Mouse (Mus musculus): Measurements from ENCODE around the gene Ufd1. TPM values are rescaled to one million over a fixed set of nuclear protein-coding genes. Genes with fewer than 3 reads are reported as not detected.
"Not testable (repeated sequence)": the region's sequence is repeated elsewhere in the genome, so short reads cannot be mapped to it uniquely, and the experiment has no call there.

Gene Ufd1
- polyA plus RNA-seq, 1 experiment from 2014 or later: 96.8 TPM

- Histone ChIP-seq H3K4me2 (no peak overlapping the region), H3K9ac (no peak overlapping the region), H3K9me3 (no peaks in the 10 kb centered on the region), H3K4me1 (no peaks in the 10 kb centered on the region), H3K27ac (no peak overlapping the region), H3K36me3 (peaks cover 95% of the 10 kb centered on the region), H3K27me3 (no peaks in the 10 kb centered on the region), H3K4me3 (no peak overlapping the region)
- no peak for ATAC-seq (ENCODE audit: insufficient number of reproducible peaks, low FRiP score, low TSS enrichment, low read depth)
- WGBS: 85% methylated on average over 1 of the region's 1 CpGs
Observed at GRCm38 (mm10) chr16:18822356-18822755, 10.8 kb downstream of the Ufd1 start.

- H3K4me1 ChIP-seq: no peaks in the 10 kb centered on the region
- H3K27ac ChIP-seq: no peak overlapping the region
- no peak overlapping the region for H3K9ac ChIP-seq
- H3K4me2 ChIP-seq: no peak overlapping the region
- H3K4me3 ChIP-seq: no peak overlapping the region
- peaks cover 96% of the 10 kb centered on the region for H3K36me3 ChIP-seq
- no peaks in the 10 kb centered on the region for H3K27me3 ChIP-seq
- 81% methylated on average over 4 of the region's 4 CpGs for WGBS
- H3K9me3 ChIP-seq: no peaks in the 10 kb centered on the region
- ATAC-seq (ENCODE audit: insufficient number of reproducible peaks, low FRiP score, low TSS enrichment, low read depth): no peak
Observed at GRCm38 (mm10) chr16:18822925-18823324, 11.3 kb downstream of the Ufd1 start.

- H3K27me3 ChIP-seq: no peaks in the 10 kb centered on the region
- no peaks in the 10 kb centered on the region for H3K4me1 ChIP-seq
- peaks cover 87% of the 10 kb centered on the region for H3K36me3 ChIP-seq
- H3K9me3 ChIP-seq: no peaks in the 10 kb centered on the region
- no peak overlapping the region for H3K4me2 ChIP-seq
- no peak overlapping the region for H3K27ac ChIP-seq
- WGBS: 93% methylated on average over 3 of the region's 3 CpGs
- no peak overlapping the region for H3K9ac ChIP-seq
- no peak for ATAC-seq (ENCODE audit: insufficient number of reproducible peaks, low FRiP score, low TSS enrichment, low read depth)
- H3K4me3 ChIP-seq: no peak overlapping the region
Observed at GRCm38 (mm10) chr16:18828630-18829029, 17.1 kb downstream of the Ufd1 start.

GRCm38 (mm10) chr16:18829102-18829501 lies 17.5 kb downstream of the Ufd1 start:
- peaks cover 88% of the 10 kb centered on the region for H3K36me3 ChIP-seq
- H3K27ac ChIP-seq: no peak overlapping the region
- H3K27me3 ChIP-seq: no peaks in the 10 kb centered on the region
- H3K4me2 ChIP-seq: no peak overlapping the region
- H3K9me3 ChIP-seq: no peaks in the 10 kb centered on the region
- no peak for ATAC-seq (ENCODE audit: insufficient number of reproducible peaks, low FRiP score, low TSS enrichment, low read depth)
- no peak overlapping the region for H3K4me3 ChIP-seq
- H3K4me1 ChIP-seq: no peaks in the 10 kb centered on the region
- no peak overlapping the region for H3K9ac ChIP-seq
- WGBS: 91% methylated on average over 6 of the region's 6 CpGs

- Histone ChIP-seq H3K4me1 (no peaks in the 10 kb centered on the region), H3K4me3 (no peak overlapping the region), H3K9ac (no peak overlapping the region), H3K36me3 (peaks cover 56% of the 10 kb centered on the region), H3K27me3 (no peaks in the 10 kb centered on the region), H3K4me2 (no peak overlapping the region), H3K27ac (no peak overlapping the region), H3K9me3 (no peaks in the 10 kb centered on the region)
- WGBS: 68% methylated on average over 2 of the region's 2 CpGs
- no peak for ATAC-seq (ENCODE audit: insufficient number of reproducible peaks, low FRiP score, low TSS enrichment, low read depth)
Observed at GRCm38 (mm10) chr16:18833486-18833885, 21.9 kb downstream of the Ufd1 start.

- Histone ChIP-seq H3K27ac (no peak overlapping the region), H3K27me3 (no peaks in the 10 kb centered on the region), H3K9me3 (no peaks in the 10 kb centered on the region), H3K4me3 (peak overlapping the region; percentile 80), H3K36me3 (peaks cover 43% of the 10 kb centered on the region), H3K4me2 (peak overlapping the region; percentile 57), H3K9ac (no peak overlapping the region), H3K4me1 (no peaks in the 10 kb centered on the region)
- no peak for ATAC-seq (ENCODE audit: insufficient number of reproducible peaks, low FRiP score, low TSS enrichment, low read depth)
- 20% methylated on average over 3 of the region's 3 CpGs for WGBS
Observed at GRCm38 (mm10) chr16:18836073-18836467, 24.5 kb downstream of the Ufd1 start.

GRCm38 (mm10) chr16:18836468-18837208 lies 25.1 kb downstream of the Ufd1 start, which contains the start of the genes 2510002D24Rik and Gm28539:
2510002D24Rik (plus strand) TSS chr16:18836578.
Gm28539 (plus strand) TSS chr16:18836584.
- no peaks in the 10 kb centered on the region for H3K27me3 ChIP-seq
- H3K4me1 ChIP-seq: no peaks in the 10 kb centered on the region
- peak; percentile 91 for ATAC-seq (ENCODE audit: insufficient number of reproducible peaks, low FRiP score, low TSS enrichment, low read depth)
- WGBS: 2% methylated on average over 45 of the region's 46 CpGs
- H3K36me3 ChIP-seq: peaks cover 40% of the 10 kb centered on the region
- H3K4me2 ChIP-seq: peak within 1 kb of the TSS; percentile 57
- peak within 1 kb of the TSS; percentile 66 for H3K27ac ChIP-seq
- H3K9me3 ChIP-seq: no peaks in the 10 kb centered on the region
- peak within 1 kb of the TSS; percentile 80 for H3K4me3 ChIP-seq
- peak within 1 kb of the TSS; percentile 85 for H3K9ac ChIP-seq

GRCm38 (mm10) chr16:18838346-18838745 lies 26.8 kb downstream of the Ufd1 start:
- Histone ChIP-seq H3K4me2 (no peak overlapping the region), H3K27ac (no peak overlapping the region), H3K4me3 (no peak overlapping the region), H3K9me3 (no peaks in the 10 kb centered on the region), H3K4me1 (no peaks in the 10 kb centered on the region), H3K9ac (no peak overlapping the region), H3K36me3 (peaks cover 27% of the 10 kb centered on the region), H3K27me3 (no peaks in the 10 kb centered on the region)
- 93% methylated on average over 4 of the region's 4 CpGs for WGBS
- no peak for ATAC-seq (ENCODE audit: insufficient number of reproducible peaks, low FRiP score, low TSS enrichment, low read depth)

GRCm38 (mm10) chr16:18846301-18846820 lies 34.8 kb downstream of the Ufd1 start:
- Histone ChIP-seq H3K4me2 (no peak overlapping the region), H3K4me1 (no peaks in the 10 kb centered on the region), H3K27me3 (no peaks in the 10 kb centered on the region), H3K27ac (no peak overlapping the region), H3K4me3 (no peak overlapping the region), H3K9me3 (no peaks in the 10 kb centered on the region), H3K36me3 (0 out of 2 replicates have a peak, but pooled peaks cover 2% of the 10 kb centered on the region), H3K9ac (no peak overlapping the region)
- WGBS: 87% methylated on average over 15 of the region's 15 CpGs
- ATAC-seq (ENCODE audit: insufficient number of reproducible peaks, low FRiP score, low TSS enrichment, low read depth): no peak

- not testable (repeated sequence) for H3K4me1 ChIP-seq; ATAC-seq (ENCODE audit: insufficient number of reproducible peaks, low FRiP score, low TSS enrichment, low read depth); H3K9me3 ChIP-seq; H3K4me2 ChIP-seq; H3K36me3 ChIP-seq; H3K9ac ChIP-seq; H3K27me3 ChIP-seq; H3K27ac ChIP-seq; H3K4me3 ChIP-seq
- WGBS: 89% methylated on average over 15 of the region's 17 CpGs
Observed at GRCm38 (mm10) chr16:18849521-18850190, 38.1 kb downstream of the Ufd1 start.

- no peak overlapping the region for H3K9ac ChIP-seq
- no peak for ATAC-seq (ENCODE audit: insufficient number of reproducible peaks, low FRiP score, low TSS enrichment, low read depth)
- no peaks in the 10 kb centered on the region for H3K36me3 ChIP-seq
- no peak overlapping the region for H3K27ac ChIP-seq
- no peaks in the 10 kb centered on the region for H3K4me1 ChIP-seq
- no peaks in the 10 kb centered on the region for H3K27me3 ChIP-seq
- H3K4me2 ChIP-seq: no peak overlapping the region
- H3K4me3 ChIP-seq: no peak overlapping the region
- no peaks in the 10 kb centered on the region for H3K9me3 ChIP-seq
Observed at GRCm38 (mm10) chr16:18858551-18858950, 47.0 kb downstream of the Ufd1 start.

GRCm38 (mm10) chr16:18860186-18860585 lies 48.6 kb downstream of the Ufd1 start:
- no peaks in the 10 kb centered on the region for H3K27me3 ChIP-seq
- ATAC-seq (ENCODE audit: insufficient number of reproducible peaks, low FRiP score, low TSS enrichment, low read depth): no peak
- H3K4me2 ChIP-seq: no peak overlapping the region
- no peak overlapping the region for H3K4me3 ChIP-seq
- WGBS: 60% methylated on average over 1 of the region's 1 CpGs
- H3K4me1 ChIP-seq: no peaks in the 10 kb centered on the region
- H3K27ac ChIP-seq: no peak overlapping the region
- H3K36me3 ChIP-seq: no peaks in the 10 kb centered on the region
- H3K9ac ChIP-seq: no peak overlapping the region
- no peaks in the 10 kb centered on the region for H3K9me3 ChIP-seq
